In genomic region chr16:18464271-18464670, GRCm38 (mm10) we compare ENCODE assay signal across 12 mouse cellular contexts. TPM values are rescaled to one million over a fixed set of nuclear protein-coding genes. Genes with fewer than 3 reads are reported as not detected.
DNase-seq lines count a peak whose midpoint lies in the region; ATAC-seq and TF ChIP-seq lines count a peak whose summit lies in the region.
"Had no signal": no experiment of that assay in that cellular context is flagged by ENCODE, and none has a peak within 500 bp of the region (broad histone marks: within the 10 kb centered on the region; RNA-seq: fewer than 3 reads in every experiment).

No protein-coding gene starts in this region.

- 57% methylated on average over 3 of the region's 3 CpGs for WGBS in heart, embryonic 14.5 days

- no peaks in the 10 kb centered on the region for H3K27me3 ChIP-seq in heart, embryonic 14.5 days (ENCODE audit: control insufficient read depth, insufficient read depth, low read length)
- H3K27me3 ChIP-seq: liver, embryonic 12.5 days had no signal

- H3K4me3 ChIP-seq in left cerebral cortex, adult 2 months = no peak overlapping the region
- H3K4me3 ChIP-seq in heart, embryonic 14.5 days (ENCODE audit: control insufficient read depth in 1 of 2, insufficient read depth in 1 of 2, low read depth in 1 of 2, low read length in 2 of 2) = no peak overlapping the region
- H3K4me3 ChIP-seq: liver, embryonic 12.5 days had no signal

- no peak overlapping the region for H3K9ac ChIP-seq in heart, embryonic 14.5 days (ENCODE audit: low read length)
- H3K9ac ChIP-seq: liver, embryonic 12.5 days had no signal

- intact Hi-C loops in left cerebral cortex, adult 2 months (cut with DNase I) = no loop called here
- intact Hi-C loops in left cerebral cortex, postnatal 4 days (cut with DNase I) = no loop called here

- TF ChIP-seq CTCF in left cerebral cortex, adult 2 months (IDR thresholded peaks at IDR 0.05) = no peak

- no peak overlapping the region for H3K4me2 ChIP-seq in heart, embryonic 14.5 days (ENCODE audit: low read length)
- H3K4me2 ChIP-seq: liver, embryonic 12.5 days had no signal

- DNase-seq in left cerebral cortex, adult 2 months (ENCODE audit: extremely low spot score in 1 of 2, low spot score in 2 of 2) = peak in 1 of 2 experiments; percentile 35
- no peak for DNase-seq in left cerebral cortex, postnatal 4 days
- peak; percentile 49 for DNase-seq in lung, postnatal 14 days
- DNase-seq in adrenal gland, postnatal 10 days = no peak
- DNase-seq: adrenal gland, postnatal 36 days; kidney, postnatal 4 days; right cerebral cortex, adult 18-20 months had no signal

- H3K4me1 ChIP-seq in heart, embryonic 14.5 days (ENCODE audit: control insufficient read depth in 2 of 2, insufficient read depth in 2 of 2, low read length in 2 of 2) = peaks cover 7 to 14% of the 10 kb centered on the region in 2 experiments; a peak in 3 of 4 replicates

- H3K36me3 ChIP-seq in heart, embryonic 14.5 days (ENCODE audit: control insufficient read depth, insufficient read depth, low read length) = peaks cover 7% of the 10 kb centered on the region

- H3K9me3 ChIP-seq in heart, embryonic 14.5 days (ENCODE audit: control insufficient read depth, low read length) = no peaks in the 10 kb centered on the region
- H3K9me3 ChIP-seq: liver, embryonic 12.5 days had no signal

- peak; percentile 41 for ATAC-seq in common myeloid progenitor, adult 5-6 weeks (replicated peaks; ENCODE audit: low read depth, poor library complexity, severe bottlenecking)
- ATAC-seq in heart, embryonic 14.5 days (ENCODE audit: insufficient number of reproducible peaks, insufficient read depth, low FRiP score, low read depth) = 0 out of 2 replicates have a peak, but pooled peaks have one; percentile 41
- ATAC-seq in cerebellum, adult (ENCODE audit: insufficient number of reproducible peaks, low FRiP score, low TSS enrichment) = no peak
- ATAC-seq in erythroid progenitor cell, adult 5-6 weeks (replicated peaks; ENCODE audit: low FRiP score, poor library complexity, severe bottlenecking) = no peak
- ATAC-seq: liver, embryonic 12.5 days had no signal

- peak overlapping the region; percentile 40; the same call in 1 of the 2 replicates for H3K27ac ChIP-seq in left cerebral cortex, adult 2 months
- no peak overlapping the region for H3K27ac ChIP-seq in heart, embryonic 14.5 days (replicated peaks in 1 of 2; ENCODE audit: control insufficient read depth in 1 of 2, insufficient read depth in 1 of 2, low read depth in 2 of 2, low read length in 2 of 2)
- H3K27ac ChIP-seq: liver, embryonic 12.5 days had no signal

RNA-seq across cellular contexts. Expression of gene Gnb1l, which starts 34.2 kb away (rescaled TPM):
- 1 to 10 TPM; 6.0 to 6.5 TPM for total RNA-seq in left cerebral cortex, adult 2 months (2021)
- 1 to 10 TPM; 9.0 to 9.2 TPM for total RNA-seq in left cerebral cortex, postnatal 4 days (2021)
- 4.5 and 5.0 TPM in 2 replicates for total RNA-seq in common myeloid progenitor, adult 5-6 weeks (2017)
- 9.3 and 9.7 TPM in 2 replicates for polyA plus RNA-seq in heart, embryonic 14.5 days (2014; fragmentation: Nextera tagmentation; extraction: Ambion mirVana)
- 1 to 10 TPM; 6.3 to 7.7 TPM for total RNA-seq in adrenal gland, postnatal 10 days (2021)
- 17.2 and 18.7 TPM in 2 replicates for total RNA-seq in erythroid progenitor cell, adult 5-6 weeks (2015; ENCODE audit: low replicate concordance)
- total RNA-seq in erythroid progenitor cell, adult 5-6 weeks (2017; ENCODE audit: low replicate concordance) = 1.2 TPM in 1 of 2 replicates, not detected in the other

RNA-seq across cellular contexts. Expression of gene Rtl10, which starts 34.4 kb away (rescaled TPM):
- total RNA-seq in left cerebral cortex, adult 2 months (2021) = 10 to 100 TPM in 1 of 2 experiments, 1 to 10 TPM in 1; 7.1 to 10.7 TPM
- 10 to 100 TPM; 11.7 to 11.9 TPM for total RNA-seq in left cerebral cortex, postnatal 4 days (2021)
- 0.49 and 5.9 TPM in 2 replicates for total RNA-seq in common myeloid progenitor, adult 5-6 weeks (2017)
- 1.3 and 1.5 TPM in 2 replicates for polyA plus RNA-seq in heart, embryonic 14.5 days (2014; fragmentation: Nextera tagmentation; extraction: Ambion mirVana)
- total RNA-seq in adrenal gland, postnatal 10 days (2021) = 1 to 10 TPM; 4.0 to 7.1 TPM
- 2.9 and 5.0 TPM in 2 replicates for total RNA-seq in erythroid progenitor cell, adult 5-6 weeks (2015; ENCODE audit: low replicate concordance)
- total RNA-seq in erythroid progenitor cell, adult 5-6 weeks (2017; ENCODE audit: low replicate concordance) = 1.0 and 3.0 TPM in 2 replicates

RNA-seq across cellular contexts. Expression of gene Comt, which starts 37.6 kb away (rescaled TPM):
- 10 to 100 TPM; 87.2 to 87.6 TPM for total RNA-seq in left cerebral cortex, adult 2 months (2021)
- total RNA-seq in left cerebral cortex, postnatal 4 days (2021) = 10 to 100 TPM; 55.5 to 57.3 TPM
- total RNA-seq in common myeloid progenitor, adult 5-6 weeks (2017) = 38.2 and 44.2 TPM in 2 replicates
- polyA plus RNA-seq in heart, embryonic 14.5 days (2014; fragmentation: Nextera tagmentation; extraction: Ambion mirVana) = 110 and 112 TPM in 2 replicates
- total RNA-seq in adrenal gland, postnatal 10 days (2021) = 100 to 1,000 TPM; 131 to 148 TPM
- total RNA-seq in erythroid progenitor cell, adult 5-6 weeks (2015; ENCODE audit: low replicate concordance) = 129 and 131 TPM in 2 replicates
- 66.4 and 67.4 TPM in 2 replicates for total RNA-seq in erythroid progenitor cell, adult 5-6 weeks (2017; ENCODE audit: low replicate concordance)

RNA-seq across cellular contexts. Expression of gene Txnrd2, which starts 38.1 kb away (rescaled TPM):
- 10 to 100 TPM; 18.2 to 22.5 TPM for total RNA-seq in left cerebral cortex, adult 2 months (2021)
- 10 to 100 TPM; 22.2 to 24.0 TPM for total RNA-seq in left cerebral cortex, postnatal 4 days (2021)
- total RNA-seq in common myeloid progenitor, adult 5-6 weeks (2017) = 50.3 and 66.4 TPM in 2 replicates
- polyA plus RNA-seq in heart, embryonic 14.5 days (2014; fragmentation: Nextera tagmentation; extraction: Ambion mirVana) = 34.0 and 34.7 TPM in 2 replicates
- total RNA-seq in adrenal gland, postnatal 10 days (2021) = 10 to 100 TPM; 61.5 to 62.8 TPM
- total RNA-seq in erythroid progenitor cell, adult 5-6 weeks (2015; ENCODE audit: low replicate concordance) = 117 and 217 TPM in 2 replicates
- 138 and 221 TPM in 2 replicates for total RNA-seq in erythroid progenitor cell, adult 5-6 weeks (2017; ENCODE audit: low replicate concordance)

Comparison
In these comparisons a context has a peak if more than half of its experiments do, and no peak if none do; other contexts are left out.
1. ATAC-seq: peak in common myeloid progenitor, adult 5-6 weeks (single experiment) and heart, embryonic 14.5 days (single experiment); none in cerebellum, adult (single experiment) and erythroid progenitor cell, adult 5-6 weeks (single experiment).